Mouse (Mus musculus): ENCODE results near the gene Ssty2. TPM values are rescaled to one million over a fixed set of nuclear protein-coding genes. Genes with fewer than 3 reads are reported as not detected.
"Not testable (repeated sequence)": the region's sequence is repeated elsewhere in the genome, so short reads cannot be mapped to it uniquely, and the experiment has no call there.

Gene Ssty2
- polyA plus RNA-seq (2016; fragmentation: Nextera tagmentation; extraction: Ambion mirVana): not detected in 2 replicates

DNA sequence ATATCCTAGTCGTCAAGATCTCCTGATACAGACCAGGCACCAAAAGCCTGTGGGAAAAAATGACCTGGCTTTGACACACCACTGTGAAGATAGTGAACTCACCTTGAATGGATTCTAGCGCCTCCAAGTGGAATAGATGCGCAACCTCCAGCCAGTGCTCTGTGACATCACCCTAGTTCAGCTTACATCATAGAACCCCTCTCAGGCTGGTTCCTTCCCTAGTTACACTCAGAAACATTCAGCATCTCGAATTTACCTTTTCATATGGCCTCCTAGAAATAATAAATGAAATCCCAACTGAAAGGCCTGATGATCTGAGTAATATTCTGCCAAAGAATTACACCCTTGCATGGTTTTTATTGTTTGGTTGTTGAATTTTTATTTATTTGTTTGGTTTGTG is at the start of gene Ssty2:
Gene Ssty2, minus strand, starts transcription at position 101 of the 400 bp plus-strand sequence.
- not testable (repeated sequence) for H3K9ac ChIP-seq; H3K27ac ChIP-seq; H3K4me1 ChIP-seq; H3K36me3 ChIP-seq; H3K27me3 ChIP-seq; H3K4me3 ChIP-seq; H3K4me2 ChIP-seq (replicated peaks); H3K9me3 ChIP-seq (replicated peaks); ATAC-seq (ENCODE audit: low FRiP score)
- no CpG with 5 or more reads among the region's 4 CpGs for WGBS

Measured in hindbrain, embryonic 12.5 days (tissue).